Mouse (Mus musculus): Measurements from ENCODE around the gene Wbp1l. TPM values are rescaled to one million over a fixed set of nuclear protein-coding genes. Genes with fewer than 3 reads are reported as not detected.

Gene Wbp1l
- polyA plus RNA-seq, 1 experiment from 2014 or later: 73.3 TPM

- ChIA-PET POLR2A (no interaction called here), CTCF (no interaction called here)
- TF ChIP-seq CTCF (IDR thresholded peaks at IDR 0.05): no peak
- H3K27me3 ChIP-seq: no peaks in the 10 kb centered on the region
- DNase-seq (ENCODE audit: low read depth, low spot score) (no peak), ATAC-seq (no peak)
- in situ Hi-C loops (cut with MboI; ENCODE audit: low pct_unique_long_range_greater_than_20kb): no loop called here
Measured at GRCm38 (mm10) chr19:46629807-46630206, 30.9 kb downstream of the Wbp1l start.

- in situ Hi-C loops (cut with MboI; ENCODE audit: low pct_unique_long_range_greater_than_20kb): no loop called here
- ATAC-seq (no peak), DNase-seq (ENCODE audit: low read depth, low spot score) (no peak)
- ChIA-PET POLR2A (no interaction called here), CTCF (no interaction called here)
- no peaks in the 10 kb centered on the region for H3K27me3 ChIP-seq
- TF ChIP-seq CTCF (IDR thresholded peaks at IDR 0.05): no peak
Measured at GRCm38 (mm10) chr19:46631637-46632036, 32.8 kb downstream of the Wbp1l start.

DNA sequence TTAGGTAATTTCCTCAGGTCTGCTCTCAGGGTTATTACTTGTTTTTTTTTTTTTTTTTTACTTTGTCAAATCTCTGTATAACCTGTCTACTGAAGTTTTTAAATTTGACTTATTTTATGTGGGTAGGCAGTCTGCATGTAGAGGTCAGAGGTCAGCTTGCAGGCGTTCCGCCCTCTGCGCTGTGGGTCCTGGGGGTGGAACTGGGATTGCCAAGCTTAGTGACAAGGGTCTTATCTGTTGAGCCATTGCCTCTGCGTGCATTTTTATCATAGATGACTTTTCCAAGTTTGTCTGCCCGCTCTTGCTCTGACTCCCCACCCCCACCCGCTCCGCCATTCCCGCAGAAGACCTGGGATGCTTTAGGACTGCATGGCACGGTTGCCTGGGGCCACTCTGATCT, 36.9 kb downstream of the Wbp1l start:
- in situ Hi-C loops (cut with MboI; ENCODE audit: low pct_unique_long_range_greater_than_20kb): no loop called here
- H3K27me3 ChIP-seq: no peaks in the 10 kb centered on the region
- ChIA-PET POLR2A (interaction anchor here (0.6 kb wide), 2 partner anchors 243 to 1653 kb away, joined by 3 to 4 read pairs; no protein-coding TSS in a partner anchor), CTCF (no interaction called here)
- DNase-seq (ENCODE audit: low read depth, low spot score) (no peak), ATAC-seq (no peak)
- no peak for TF ChIP-seq CTCF (IDR thresholded peaks at IDR 0.05)

GRCm38 (mm10) chr19:46637598-46637997, 38.7 kb downstream of the Wbp1l start:
- POLR2A ChIA-PET: no interaction called here
- H3K27me3 ChIP-seq: no peaks in the 10 kb centered on the region
- TF ChIP-seq CTCF (IDR thresholded peaks at IDR 0.05): no peak
- ATAC-seq: no peak
- no peak for DNase-seq (ENCODE audit: low read depth, low spot score)
- CTCF ChIA-PET: no interaction called here
- in situ Hi-C loops (cut with MboI; ENCODE audit: low pct_unique_long_range_greater_than_20kb): no loop called here

DNA sequence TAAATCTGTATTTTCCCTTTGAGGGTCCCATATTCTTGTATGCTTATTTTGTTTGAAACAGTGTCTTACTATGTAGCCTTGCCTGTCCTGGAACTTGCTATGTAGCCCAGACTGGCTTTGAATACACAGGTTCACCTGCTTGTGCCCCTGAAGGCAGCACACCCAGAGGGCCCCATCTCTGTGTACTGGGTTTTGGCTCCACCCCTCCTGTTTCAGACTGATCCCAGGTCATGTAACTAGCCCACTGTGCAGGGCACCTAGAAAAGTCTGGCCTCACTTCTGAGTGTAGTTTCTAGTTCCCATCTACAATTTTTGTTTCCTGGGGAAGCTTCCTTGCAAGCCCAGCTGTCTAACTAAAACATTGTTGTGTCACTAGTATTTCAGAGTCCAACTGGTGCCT, 40.2 kb downstream of the Wbp1l start:
- no peak for DNase-seq (ENCODE audit: low read depth, low spot score)
- CTCF ChIA-PET: no interaction called here
- ATAC-seq: no peak

DNA sequence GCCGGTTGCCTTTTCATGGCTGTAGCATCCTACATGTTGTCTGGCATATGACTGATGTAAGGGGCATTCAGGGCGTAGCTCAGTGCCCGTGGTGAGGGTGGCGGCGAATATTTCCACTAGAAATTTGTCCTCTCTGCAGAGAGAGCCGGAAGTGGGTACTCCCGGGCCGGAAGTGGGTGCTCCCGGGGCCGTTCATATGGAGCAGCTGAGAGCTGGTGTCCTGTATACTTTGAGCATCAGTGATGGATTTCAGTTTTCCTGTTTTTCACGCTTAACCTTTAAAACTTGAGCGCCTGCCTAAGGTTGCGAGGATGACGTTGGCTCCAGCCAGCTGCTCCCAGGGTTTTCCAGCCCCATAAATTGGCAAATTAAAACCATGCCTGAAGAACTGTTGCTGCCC, 40.6 kb downstream of the Wbp1l start:
- CTCF ChIA-PET: no interaction called here
- H3K27me3 ChIP-seq: no peaks in the 10 kb centered on the region
- DNase-seq (ENCODE audit: low read depth, low spot score): no peak
- no peak for ATAC-seq
- TF ChIP-seq CTCF (IDR thresholded peaks at IDR 0.05): no peak
- POLR2A ChIA-PET: no interaction called here
- in situ Hi-C loops (cut with MboI; ENCODE audit: low pct_unique_long_range_greater_than_20kb): no loop called here

More for the DNA sequence above, 40.2 kb downstream of the Wbp1l start:
- no peak for TF ChIP-seq CTCF (IDR thresholded peaks at IDR 0.05)
- in situ Hi-C loops (cut with MboI; ENCODE audit: low pct_unique_long_range_greater_than_20kb): no loop called here
- no peaks in the 10 kb centered on the region for H3K27me3 ChIP-seq
- POLR2A ChIA-PET: no interaction called here

DNA sequence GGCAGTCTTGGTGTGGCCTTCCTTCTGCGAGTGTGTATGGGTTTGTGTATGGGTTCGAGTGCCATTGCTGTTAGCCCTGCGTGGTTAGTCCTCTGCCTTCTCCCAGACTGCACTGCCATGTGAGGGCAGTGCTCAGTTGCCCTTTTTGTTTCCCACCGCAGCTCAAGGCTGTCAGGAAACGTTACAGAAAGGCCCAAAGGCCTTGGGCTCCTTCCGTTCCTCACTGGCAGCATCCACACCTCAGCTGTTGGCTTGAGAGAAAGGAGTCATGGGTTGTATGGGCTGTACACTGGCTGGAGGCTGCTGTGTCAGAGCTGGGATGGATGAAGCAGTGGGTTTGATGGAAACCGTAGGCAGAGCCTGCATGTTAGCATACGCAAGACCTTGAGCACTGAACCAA, 41.9 kb downstream of the Wbp1l start:
- ATAC-seq: no peak
- POLR2A ChIA-PET: no interaction called here
- no peak for DNase-seq (ENCODE audit: low read depth, low spot score)
- no peak for TF ChIP-seq CTCF (IDR thresholded peaks at IDR 0.05)
- H3K27me3 ChIP-seq: no peaks in the 10 kb centered on the region
- CTCF ChIA-PET: no interaction called here
- in situ Hi-C loops (cut with MboI; ENCODE audit: low pct_unique_long_range_greater_than_20kb): no loop called here

GRCm38 (mm10) chr19:46641420-46642085, 42.7 kb downstream of the Wbp1l start:
- DNase-seq (ENCODE audit: low read depth, low spot score) (no peak), ATAC-seq (peak; percentile 19)
- ChIA-PET POLR2A (no interaction called here), CTCF (interaction anchor here (1.5 kb wide), 1 partner anchor 11 kb away, joined by 3 read pairs; no protein-coding TSS in a partner anchor)
- TF ChIP-seq CTCF (IDR thresholded peaks at IDR 0.05): no peak
- H3K27me3 ChIP-seq: no peaks in the 10 kb centered on the region
- in situ Hi-C loops (cut with MboI; ENCODE audit: low pct_unique_long_range_greater_than_20kb): no loop called here

DNA sequence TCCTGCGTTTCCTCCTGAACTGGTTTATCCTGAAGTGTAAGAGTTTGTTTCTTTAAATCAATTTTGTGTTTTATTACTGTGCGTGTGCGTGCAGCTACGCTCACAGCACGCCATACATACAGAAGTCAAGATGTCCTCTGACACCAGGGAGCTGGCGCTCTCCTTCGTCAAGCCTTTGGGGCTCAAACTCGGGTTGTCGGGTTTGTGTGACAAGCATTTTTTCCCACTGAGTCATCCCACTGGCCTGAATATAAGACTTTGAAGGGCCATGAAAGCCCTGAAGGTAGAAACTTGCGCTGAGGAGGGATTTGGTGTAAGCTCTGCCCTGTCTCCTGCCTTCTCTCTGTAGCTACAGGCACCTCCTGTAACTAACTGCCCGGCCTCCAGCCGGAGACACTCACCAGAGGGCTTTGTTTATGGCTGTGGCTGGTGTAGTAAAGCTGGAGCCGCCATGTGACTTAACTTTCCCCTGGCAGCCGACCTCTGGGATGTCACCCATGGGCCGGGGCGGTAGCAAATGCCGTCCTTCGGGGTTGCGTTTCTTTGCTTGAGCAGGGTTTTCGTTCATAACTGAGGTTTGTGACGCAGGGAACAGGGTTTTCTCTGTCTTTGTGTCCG, 43.4 kb downstream of the Wbp1l start:
- ChIA-PET CTCF (interaction anchor here (1.5 kb wide), 1 partner anchor 10 kb away, joined by 3 read pairs; no protein-coding TSS in a partner anchor), POLR2A (no interaction called here)
- in situ Hi-C loops (cut with MboI; ENCODE audit: low pct_unique_long_range_greater_than_20kb): no loop called here
- DNase-seq (ENCODE audit: low read depth, low spot score) (peak; percentile 34), ATAC-seq (peak; percentile 38)
- TF ChIP-seq CTCF (IDR thresholded peaks at IDR 0.05): no peak
- H3K27me3 ChIP-seq: no peaks in the 10 kb centered on the region

GRCm38 (mm10) chr19:46643236-46643635, 44.4 kb downstream of the Wbp1l start:
- in situ Hi-C loops (cut with MboI; ENCODE audit: low pct_unique_long_range_greater_than_20kb): no loop called here
- no peaks in the 10 kb centered on the region for H3K27me3 ChIP-seq
- ATAC-seq (no peak), DNase-seq (ENCODE audit: low read depth, low spot score) (no peak)
- no peak for TF ChIP-seq CTCF (IDR thresholded peaks at IDR 0.05)
- ChIA-PET POLR2A (no interaction called here), CTCF (no interaction called here)

DNA sequence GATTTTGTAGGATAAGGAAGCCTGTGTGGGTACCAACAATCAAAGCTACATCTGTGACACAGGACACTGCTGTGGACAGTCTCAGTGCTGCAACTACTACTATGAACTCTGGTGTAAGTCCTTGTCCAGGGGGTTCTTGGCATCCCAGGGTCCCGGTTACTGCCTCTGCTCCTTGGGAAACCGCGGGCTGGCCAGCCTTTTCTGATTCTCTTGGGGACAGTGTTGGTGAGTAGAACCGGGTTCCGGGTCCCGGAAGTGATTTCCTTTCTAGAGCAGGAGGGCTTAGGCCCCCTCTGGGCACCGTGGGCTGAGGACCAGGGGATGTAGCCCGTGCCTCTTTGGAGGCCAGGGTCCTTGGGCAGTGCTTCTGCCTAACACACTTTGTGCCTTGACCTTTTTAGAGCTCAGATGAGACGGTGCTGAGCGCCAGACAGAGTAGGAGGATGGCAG, 45.5 kb downstream of the Wbp1l start:
- ChIA-PET CTCF (interaction anchor here (0.7 to 1.9 kb wide), 2 partner anchors 10 to 56 kb away, joined by 4 to 9 read pairs; no protein-coding TSS in a partner anchor), POLR2A (interaction anchor here (1.3 kb wide), 1 partner anchor 15 kb away, joined by 3 read pairs; no protein-coding TSS in a partner anchor)
- ATAC-seq (no peak), DNase-seq (ENCODE audit: low read depth, low spot score) (no peak)
- no peaks in the 10 kb centered on the region for H3K27me3 ChIP-seq
- in situ Hi-C loops (cut with MboI; ENCODE audit: low pct_unique_long_range_greater_than_20kb): no loop called here
- no peak for TF ChIP-seq CTCF (IDR thresholded peaks at IDR 0.05)

Data from Patski (cell line).